Mouse (Mus musculus) liver, embryonic 16.5 days (tissue): ENCODE results near the gene Gdpd5. TPM values are rescaled to one million over a fixed set of nuclear protein-coding genes. Genes with fewer than 3 reads are reported as not detected.

ENCODE experiments used
- ATAC-seq: fragments of 200-750 bp; cut with Nextera tagmentation; 2 replicates; pipeline ENCODE4 v1.8.0; 2017; ENCODE audit warnings: low read depth, mild to moderate bottlenecking, moderate number of reproducible peaks, moderate library complexity
- H3K27ac ChIP-seq: fragments of 300-500 bp; sonication (generic); 2 replicates; pipeline ENCODE4 v1.5.1; 2014; ENCODE audit warnings: mild to moderate bottlenecking, low read length
- H3K27me3 ChIP-seq: fragments of 300-500 bp; sonication (generic); 2 replicates; pipeline ENCODE4 v1.6.1; 2014; ENCODE audit warnings: low read depth, low read length, mixed read lengths; ENCODE audit not compliant: control insufficient read depth, insufficient read depth
- H3K36me3 ChIP-seq: fragments of 300-500 bp; sonication (generic); 2 replicates; pipeline ENCODE4 v1.6.1; 2014; ENCODE audit warnings: mild to moderate bottlenecking; ENCODE audit not compliant: control insufficient read depth, insufficient read depth
- H3K4me1 ChIP-seq: fragments of 300-500 bp; sonication (generic); 2 replicates; pipeline ENCODE4 v1.6.1; 2014; ENCODE audit warnings: low read depth, low read length, mixed read lengths; ENCODE audit not compliant: control insufficient read depth
- H3K4me2 ChIP-seq: fragments of 300-500 bp; sonication (generic); 2 replicates; pipeline ENCODE4 v1.6.1; 2014; ENCODE audit warnings: low read depth, low read length, mixed read lengths
- H3K4me3 ChIP-seq: fragments of 300-500 bp; sonication (generic); 2 replicates; pipeline ENCODE4 v1.5.1; 2014; ENCODE audit warnings: low read depth, mild to moderate bottlenecking, low read length
- H3K9ac ChIP-seq: fragments of 300-500 bp; sonication (generic); 2 replicates; pipeline ENCODE4 v1.6.1; 2014; ENCODE audit warnings: low read depth, low read length
- H3K9me3 ChIP-seq: fragments of 300-500 bp; sonication (generic); replicated peaks from 2 replicates; pipeline ENCODE4 v1.6.1; 2016; ENCODE audit warnings: low read length; ENCODE audit not compliant: control insufficient read depth
- WGBS: fragments of 180-500 bp; shearing (Covaris S2); extraction: QIAGEN DNeasy Blood & Tissue Kit; methylation state at CpG from one replicate; pipeline ENCODE4 v1.1.7; 2014; ENCODE audit not compliant: insufficient replicate concordance; 5-methylcytosine and 5-hydroxymethylcytosine counted together
- polyA plus RNA-seq: library from polyadenylated mRNA; unstranded; fragments of >200 nt; fragmentation: Nextera tagmentation; extraction: Ambion mirVana; gene quantifications from 2 replicates; pipeline ENCODE4 v1.2.1, GENCODE M21; 2015

The Gdpd5 gene
- polyA plus RNA-seq, 1 experiment from 2014 or later: 2.1 TPM

DNA sequence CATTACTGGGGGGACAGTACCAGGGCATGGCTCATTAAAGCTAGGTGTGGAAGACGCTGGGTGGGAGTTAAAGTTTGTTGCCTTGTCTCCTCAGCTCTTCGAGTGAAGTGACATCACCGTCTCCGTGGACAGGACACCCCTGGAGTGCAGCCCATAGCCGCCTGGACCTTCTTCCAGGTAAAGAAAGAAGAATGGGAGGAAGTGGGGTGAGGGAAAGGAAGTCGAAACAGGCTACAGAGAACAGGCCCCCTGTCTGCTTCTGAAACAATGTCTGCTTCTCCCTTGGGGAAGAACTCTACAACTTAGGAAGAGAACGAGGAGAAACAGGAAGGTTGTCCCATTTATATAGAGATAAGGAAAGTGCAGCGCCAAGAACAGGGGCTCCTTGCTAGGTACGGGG, 29.1 kb downstream of the Gdpd5 start:
- Histone ChIP-seq H3K36me3 (no peaks in the 10 kb centered on the region), H3K4me3 (no peak overlapping the region), H3K4me1 (no peaks in the 10 kb centered on the region; the same call in 1 of the 2 replicates), H3K9me3 (no peaks in the 10 kb centered on the region), H3K4me2 (no peak overlapping the region), H3K27ac (no peak overlapping the region), H3K9ac (no peak overlapping the region), H3K27me3 (no peaks in the 10 kb centered on the region)
- 40% methylated on average over 9 of the region's 9 CpGs for WGBS
- ATAC-seq: no peak

GRCm38 (mm10) chr7:99411047-99411779, 30.0 kb downstream of the Gdpd5 start:
- Histone ChIP-seq H3K9me3 (no peaks in the 10 kb centered on the region), H3K4me3 (no peak overlapping the region), H3K9ac (no peak overlapping the region), H3K4me2 (no peak overlapping the region), H3K27ac (no peak overlapping the region), H3K4me1 (no peaks in the 10 kb centered on the region; the same call in 1 of the 2 replicates), H3K27me3 (no peaks in the 10 kb centered on the region), H3K36me3 (no peaks in the 10 kb centered on the region)
- 35% methylated on average over 6 of the region's 6 CpGs for WGBS
- ATAC-seq: no peak; the same call in 1 of the 2 replicates

GRCm38 (mm10) chr7:99415045-99415444, 33.8 kb downstream of the Gdpd5 start:
- H3K9me3 ChIP-seq: no peaks in the 10 kb centered on the region

GRCm38 (mm10) chr7:99419311-99419710, 38.1 kb downstream of the Gdpd5 start:
- Histone ChIP-seq H3K4me1 (no peaks in the 10 kb centered on the region), H3K4me2 (no peak overlapping the region), H3K36me3 (no peaks in the 10 kb centered on the region), H3K27me3 (no peaks in the 10 kb centered on the region), H3K9ac (no peak overlapping the region), H3K27ac (no peak overlapping the region), H3K4me3 (no peak overlapping the region), H3K9me3 (no peaks in the 10 kb centered on the region)
- 48% methylated on average over 3 of the region's 3 CpGs for WGBS
- no peak for ATAC-seq

More at GRCm38 (mm10) chr7:99415045-99415444, 33.8 kb downstream of the Gdpd5 start:
- Histone ChIP-seq H3K4me3 (no peak overlapping the region), H3K36me3 (no peaks in the 10 kb centered on the region), H3K27me3 (no peaks in the 10 kb centered on the region), H3K27ac (no peak overlapping the region), H3K4me1 (no peaks in the 10 kb centered on the region; the same call in 1 of the 2 replicates), H3K4me2 (no peak overlapping the region), H3K9ac (no peak overlapping the region)
- 37% methylated on average over 4 of the region's 4 CpGs for WGBS
- no peak for ATAC-seq

DNA sequence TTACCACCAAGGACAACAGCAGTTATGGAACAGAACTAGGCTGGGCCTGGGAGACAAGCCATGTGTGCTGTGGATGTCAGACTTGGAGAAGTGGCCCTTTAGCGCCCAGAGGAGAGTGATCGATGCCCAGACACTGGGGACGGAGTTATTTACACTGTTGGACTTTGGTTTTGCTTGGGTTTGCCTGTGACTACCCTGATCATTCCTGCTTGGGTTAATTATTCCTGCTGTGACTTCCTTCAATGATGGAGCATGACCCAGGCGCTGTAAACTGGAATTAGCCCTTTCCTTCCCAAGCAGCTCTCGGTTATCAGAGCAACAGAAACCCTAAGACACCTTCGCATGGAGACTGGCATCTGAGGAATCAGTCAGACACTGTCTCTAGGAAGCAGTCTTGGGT, 39.8 kb downstream of the Gdpd5 start:
- Histone ChIP-seq H3K36me3 (no peaks in the 10 kb centered on the region), H3K9ac (no peak overlapping the region), H3K9me3 (no peaks in the 10 kb centered on the region), H3K4me1 (no peaks in the 10 kb centered on the region), H3K27ac (no peak overlapping the region), H3K4me3 (no peak overlapping the region), H3K27me3 (no peaks in the 10 kb centered on the region), H3K4me2 (no peak overlapping the region)
- 59% methylated on average over 6 of the region's 6 CpGs for WGBS
- ATAC-seq: no peak

- WGBS: 44% methylated on average over 8 of the region's 8 CpGs
- H3K4me2 ChIP-seq: no peak overlapping the region
- no peak overlapping the region for H3K9ac ChIP-seq
Observed at GRCm38 (mm10) chr7:99424538-99425155, 43.4 kb downstream of the Gdpd5 start.

DNA sequence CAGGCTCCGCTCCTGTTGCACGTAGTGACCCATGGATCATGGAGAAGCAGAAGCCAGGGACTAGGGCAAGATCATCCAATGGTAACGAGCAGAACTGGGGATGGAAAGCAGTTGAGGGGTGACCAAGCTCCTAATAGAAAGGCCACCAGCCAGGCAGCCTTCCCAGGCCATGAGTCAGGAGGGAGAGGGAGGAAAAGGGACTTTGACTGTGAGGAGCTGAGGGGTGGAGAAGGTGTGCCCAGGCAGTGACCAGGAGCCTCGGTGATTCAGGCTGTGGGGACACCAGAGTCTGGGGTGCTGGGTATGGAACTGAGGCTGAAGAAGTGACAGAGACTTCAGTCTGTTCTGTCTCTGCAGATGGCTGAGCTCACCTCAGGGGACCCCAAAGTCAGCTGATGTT, 44.5 kb downstream of the Gdpd5 start:
- Histone ChIP-seq H3K4me2 (no peak overlapping the region), H3K9me3 (no peaks in the 10 kb centered on the region), H3K9ac (no peak overlapping the region), H3K27me3 (no peaks in the 10 kb centered on the region), H3K4me1 (no peaks in the 10 kb centered on the region), H3K27ac (no peak overlapping the region), H3K4me3 (no peak overlapping the region), H3K36me3 (no peaks in the 10 kb centered on the region)
- ATAC-seq: no peak
- WGBS: 70% methylated on average over 4 of the region's 4 CpGs

More at GRCm38 (mm10) chr7:99424538-99425155, 43.4 kb downstream of the Gdpd5 start:
- Histone ChIP-seq H3K4me3 (no peak overlapping the region), H3K9me3 (no peaks in the 10 kb centered on the region), H3K27ac (no peak overlapping the region), H3K4me1 (no peaks in the 10 kb centered on the region), H3K36me3 (no peaks in the 10 kb centered on the region), H3K27me3 (no peaks in the 10 kb centered on the region)
- ATAC-seq: no peak

- Histone ChIP-seq H3K9me3 (no peaks in the 10 kb centered on the region), H3K27me3 (no peaks in the 10 kb centered on the region), H3K27ac (no peak overlapping the region), H3K4me1 (no peaks in the 10 kb centered on the region), H3K36me3 (no peaks in the 10 kb centered on the region), H3K4me2 (no peak overlapping the region), H3K9ac (no peak overlapping the region), H3K4me3 (no peak overlapping the region)
- 76% methylated on average over 10 of the region's 10 CpGs for WGBS
- no peak for ATAC-seq
Observed at GRCm38 (mm10) chr7:99427031-99427430, 45.8 kb downstream of the Gdpd5 start.

GRCm38 (mm10) chr7:99427987-99428386, 46.8 kb downstream of the Gdpd5 start:
- H3K36me3 ChIP-seq: no peaks in the 10 kb centered on the region
- H3K9me3 ChIP-seq: no peaks in the 10 kb centered on the region
- no peak for ATAC-seq
- H3K4me1 ChIP-seq: no peaks in the 10 kb centered on the region; the same call in 1 of the 2 replicates
- H3K27ac ChIP-seq: no peak overlapping the region
- 75% methylated on average over 3 of the region's 3 CpGs for WGBS
- H3K27me3 ChIP-seq: no peaks in the 10 kb centered on the region
- H3K9ac ChIP-seq: no peak overlapping the region
- no peak overlapping the region for H3K4me3 ChIP-seq
- H3K4me2 ChIP-seq: no peak overlapping the region
